Mouse (Mus musculus): ENCODE data around the gene Rab1b.

Gene Rab1b

GRCm38 (mm10) chr19:5049325-5049724 lies 57.5 kb downstream of the Rab1b start:
- DNase-seq, result no peak
